Mouse (Mus musculus) hindbrain, embryonic 12.5 days (tissue): ENCODE results near the gene Dse. TPM values are rescaled to one million over a fixed set of nuclear protein-coding genes. Genes with fewer than 3 reads are reported as not detected.
"Not testable (repeated sequence)": the region's sequence is repeated elsewhere in the genome, so short reads cannot be mapped to it uniquely, and the experiment has no call there.

ENCODE experiments used
- ATAC-seq: fragments of 200-750 bp; cut with Nextera tagmentation; 2 replicates; pipeline ENCODE4 v1.8.0; 2017; ENCODE audit warnings: moderate TSS enrichment; ENCODE audit not compliant: low FRiP score
- H3K27ac ChIP-seq: fragments of 300-500 bp; sonication (generic); 2 replicates; pipeline ENCODE4 v1.5.1; 2016; ENCODE audit warnings: mild to moderate bottlenecking
- H3K27me3 ChIP-seq: fragments of 300-500 bp; sonication (generic); 2 replicates; pipeline ENCODE4 v1.6.1; 2016; ENCODE audit warnings: mild to moderate bottlenecking
- H3K36me3 ChIP-seq: fragments of 300-500 bp; sonication (generic); 2 replicates; pipeline ENCODE4 v1.6.1; 2016; ENCODE audit warnings: mild to moderate bottlenecking
- H3K4me1 ChIP-seq: fragments of 300-500 bp; sonication (generic); 2 replicates; pipeline ENCODE4 v1.6.1; 2016
- H3K4me2 ChIP-seq: fragments of 300-500 bp; sonication (generic); replicated peaks from 2 replicates; pipeline ENCODE4 v1.6.1; 2016; ENCODE audit warnings: mild to moderate bottlenecking
- H3K4me3 ChIP-seq: fragments of 300-500 bp; sonication (generic); 2 replicates; pipeline ENCODE4 v1.5.1; 2016; ENCODE audit warnings: mild to moderate bottlenecking
- H3K9ac ChIP-seq: fragments of 300-500 bp; sonication (generic); 2 replicates; pipeline ENCODE4 v1.6.1; 2016; ENCODE audit warnings: mild to moderate bottlenecking, moderate library complexity
- H3K9me3 ChIP-seq: fragments of 300-500 bp; sonication (generic); replicated peaks from 2 replicates; pipeline ENCODE4 v1.6.1; 2016; ENCODE audit warnings: mild to moderate bottlenecking
- WGBS: fragments of 180-500 bp; shearing (Covaris S2); methylation state at CpG from one replicate; pipeline ENCODE4 v1.1.7; 2016; 5-methylcytosine and 5-hydroxymethylcytosine counted together
- polyA plus RNA-seq: library from polyadenylated mRNA; unstranded; fragments of >200 nt; fragmentation: Nextera tagmentation; extraction: Ambion mirVana; gene quantifications from 2 replicates; pipeline ENCODE4 v1.2.1, GENCODE M21; 2016

Gene Dse
- 26.8 and 29.6 TPM in 2 replicates for polyA plus RNA-seq

- peak; percentile 21 for ATAC-seq
- H3K4me3 ChIP-seq = peak within 1 kb of the TSS; percentile 76
- H3K4me1 ChIP-seq = peaks cover 3% of the 10 kb centered on the region
- peak within 1 kb of the TSS; percentile 59 for H3K4me2 ChIP-seq
- no peaks in the 10 kb centered on the region for H3K9me3 ChIP-seq
- peak within 1 kb of the TSS; percentile 81 for H3K9ac ChIP-seq
- WGBS = under 1% methylated on average over 14 of the region's 14 CpGs
- no peaks in the 10 kb centered on the region for H3K36me3 ChIP-seq
- no peaks in the 10 kb centered on the region for H3K27me3 ChIP-seq
- peak within 1 kb of the TSS; percentile 82 for H3K27ac ChIP-seq
Measured at GRCm38 (mm10) chr10:34207503-34207850, at the start of gene Dse. Dse (minus strand) TSS chr10:34207715.

DNA sequence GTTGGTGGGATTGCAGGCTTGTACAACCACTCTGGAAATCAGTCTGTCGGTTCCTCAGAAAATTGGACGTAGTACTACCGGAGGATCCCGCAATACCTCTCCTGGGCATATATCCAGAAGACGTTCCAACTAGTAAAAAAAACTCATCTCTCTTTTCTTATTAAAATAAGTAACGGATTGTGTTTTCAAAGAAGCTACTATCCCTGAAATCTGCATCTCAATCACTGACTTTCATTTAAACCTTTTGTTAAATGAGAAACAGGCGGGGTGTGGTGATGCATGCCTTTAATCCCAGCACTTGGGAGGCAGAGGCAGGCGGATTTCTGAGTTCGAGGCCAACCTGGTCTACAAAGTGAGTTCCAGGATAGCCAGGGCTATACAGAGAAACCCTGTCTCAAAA, 45.3 kb upstream of the Dse start:
- WGBS = 93% methylated on average over 9 of the region's 9 CpGs

GRCm38 (mm10) chr10:34249594-34249993, 42.1 kb upstream of the Dse start:
- H3K4me3 ChIP-seq = no peak overlapping the region
- H3K36me3 ChIP-seq = no peaks in the 10 kb centered on the region
- H3K9ac ChIP-seq = no peak overlapping the region
- no peaks in the 10 kb centered on the region for H3K9me3 ChIP-seq
- no peak overlapping the region for H3K27ac ChIP-seq
- ATAC-seq = no peak
- H3K4me2 ChIP-seq = no peak overlapping the region
- no peaks in the 10 kb centered on the region for H3K4me1 ChIP-seq
- no peaks in the 10 kb centered on the region for H3K27me3 ChIP-seq
- 48% methylated on average over 2 of the region's 2 CpGs for WGBS

More for the DNA sequence above, 45.3 kb upstream of the Dse start:
- H3K36me3 ChIP-seq, ATAC-seq, H3K9me3 ChIP-seq, H3K4me2 ChIP-seq, H3K9ac ChIP-seq, H3K4me1 ChIP-seq, H3K27ac ChIP-seq, H3K4me3 ChIP-seq, H3K27me3 ChIP-seq: not testable (repeated sequence)

- Histone ChIP-seq H3K27me3 (no peaks in the 10 kb centered on the region), H3K36me3 (no peaks in the 10 kb centered on the region), H3K9me3 (no peaks in the 10 kb centered on the region), H3K4me1 (no peaks in the 10 kb centered on the region), H3K4me3 (no peak overlapping the region), H3K27ac (no peak overlapping the region), H3K9ac (no peak overlapping the region), H3K4me2 (no peak overlapping the region)
- WGBS = 42% methylated on average over 3 of the region's 3 CpGs
- ATAC-seq = no peak
Measured at GRCm38 (mm10) chr10:34247757-34248156, 40.2 kb upstream of the Dse start.

- Histone ChIP-seq H3K4me2 (no peak overlapping the region), H3K4me1 (no peaks in the 10 kb centered on the region), H3K9me3 (no peaks in the 10 kb centered on the region), H3K4me3 (no peak overlapping the region), H3K27ac (no peak overlapping the region), H3K27me3 (no peaks in the 10 kb centered on the region), H3K9ac (no peak overlapping the region), H3K36me3 (no peaks in the 10 kb centered on the region)
- 71% methylated on average over 2 of the region's 2 CpGs for WGBS
- ATAC-seq = no peak
Measured at GRCm38 (mm10) chr10:34246106-34246505, 38.6 kb upstream of the Dse start.

DNA sequence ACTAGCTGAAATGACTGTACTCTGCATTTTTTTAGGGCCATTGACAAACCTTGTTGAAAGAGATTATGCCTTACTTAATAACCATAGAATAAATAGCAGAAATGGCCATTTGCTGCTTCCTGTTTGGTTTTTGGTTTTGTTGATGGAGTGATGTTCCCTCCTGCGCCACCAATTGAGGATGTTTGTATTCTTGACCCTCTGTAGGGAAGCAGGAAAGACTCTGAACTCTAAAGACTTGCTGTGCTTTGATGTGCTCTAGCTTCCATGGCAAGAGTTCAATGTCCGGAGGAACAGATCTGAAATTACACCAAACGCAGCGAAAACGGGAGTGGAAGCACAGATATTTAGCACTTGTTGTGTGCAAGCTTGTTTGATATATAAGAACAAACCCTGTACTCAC, 37.2 kb upstream of the Dse start:
- Histone ChIP-seq H3K4me2 (no peak overlapping the region), H3K36me3 (no peaks in the 10 kb centered on the region), H3K4me3 (no peak overlapping the region), H3K9ac (no peak overlapping the region), H3K27ac (no peak overlapping the region), H3K9me3 (no peaks in the 10 kb centered on the region), H3K4me1 (no peaks in the 10 kb centered on the region), H3K27me3 (no peaks in the 10 kb centered on the region)
- ATAC-seq = no peak
- 66% methylated on average over 5 of the region's 5 CpGs for whole genome bisulfite sequencing

DNA sequence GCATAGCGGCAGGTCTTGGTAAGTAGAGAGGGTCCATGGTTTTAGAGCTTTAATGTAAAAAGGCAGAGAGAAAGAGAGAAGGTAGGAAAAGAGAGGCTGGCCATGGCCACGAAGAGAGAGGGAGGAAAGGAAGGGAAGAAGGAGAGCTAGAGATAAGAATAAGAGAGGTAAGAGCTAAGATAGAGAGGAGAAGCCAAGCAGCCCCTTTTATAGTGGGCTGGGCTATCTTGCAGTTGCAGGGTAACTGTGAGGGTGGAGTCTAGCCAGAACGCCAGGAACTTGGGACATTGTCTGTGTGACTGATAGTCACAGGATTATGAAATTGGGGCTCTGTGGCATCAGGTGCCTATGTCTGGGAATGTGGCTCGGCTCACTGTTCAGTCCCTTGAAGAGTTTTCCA, 31.0 kb upstream of the Dse start:
- Histone ChIP-seq H3K36me3 (no peaks in the 10 kb centered on the region), H3K4me2 (no peak overlapping the region), H3K9me3 (no peaks in the 10 kb centered on the region), H3K4me1 (no peaks in the 10 kb centered on the region), H3K4me3 (no peak overlapping the region), H3K27me3 (no peaks in the 10 kb centered on the region), H3K27ac (no peak overlapping the region), H3K9ac (no peak overlapping the region)
- ATAC-seq = no peak
- 77% methylated on average over 4 of the region's 4 CpGs for WGBS

DNA sequence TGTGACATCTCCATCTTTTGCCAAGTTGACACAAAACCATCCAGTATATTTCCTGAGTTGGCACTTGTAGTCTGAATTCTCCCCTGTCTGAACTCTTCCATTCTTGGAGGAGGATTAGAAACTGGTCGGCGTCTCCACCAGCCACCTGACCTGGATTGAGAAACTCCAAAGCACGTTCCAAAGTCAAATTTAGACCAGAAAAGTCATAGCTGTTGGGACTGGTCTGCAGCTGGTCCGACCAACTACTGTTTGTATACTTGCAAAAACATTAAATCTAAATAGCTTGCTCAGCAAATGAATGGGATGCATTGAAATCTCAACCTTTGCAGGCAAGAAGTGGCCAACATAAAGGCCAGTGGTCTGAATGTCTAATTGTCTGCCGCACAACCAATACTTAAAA, 29.1 kb upstream of the Dse start:
- WGBS = 87% methylated on average over 5 of the region's 5 CpGs
- H3K27me3 ChIP-seq = no peaks in the 10 kb centered on the region
- H3K4me3 ChIP-seq = no peak overlapping the region
- no peak for ATAC-seq
- no peaks in the 10 kb centered on the region for H3K9me3 ChIP-seq
- H3K36me3 ChIP-seq = no peaks in the 10 kb centered on the region
- H3K4me1 ChIP-seq = no peaks in the 10 kb centered on the region
- H3K9ac ChIP-seq = no peak overlapping the region
- no peak overlapping the region for H3K27ac ChIP-seq
- no peak overlapping the region for H3K4me2 ChIP-seq

GRCm38 (mm10) chr10:34235384-34235783, 27.9 kb upstream of the Dse start:
- ATAC-seq = no peak
- 34% methylated on average over 3 of the region's 3 CpGs for WGBS

GRCm38 (mm10) chr10:34233931-34234745, 26.6 kb upstream of the Dse start:
- H3K36me3 ChIP-seq = no peaks in the 10 kb centered on the region
- no peak overlapping the region for H3K4me3 ChIP-seq
- no peaks in the 10 kb centered on the region for H3K4me1 ChIP-seq
- no peak overlapping the region for H3K4me2 ChIP-seq
- WGBS = 23% methylated on average over 2 of the region's 2 CpGs
- H3K27me3 ChIP-seq = no peaks in the 10 kb centered on the region
- H3K9me3 ChIP-seq = no peaks in the 10 kb centered on the region
- no peak for ATAC-seq
- H3K27ac ChIP-seq = no peak overlapping the region
- no peak overlapping the region for H3K9ac ChIP-seq

More at GRCm38 (mm10) chr10:34235384-34235783, 27.9 kb upstream of the Dse start:
- Histone ChIP-seq H3K4me1 (no peaks in the 10 kb centered on the region), H3K27ac (no peak overlapping the region), H3K4me3 (no peak overlapping the region), H3K27me3 (no peaks in the 10 kb centered on the region), H3K9ac (no peak overlapping the region), H3K36me3 (no peaks in the 10 kb centered on the region), H3K9me3 (no peaks in the 10 kb centered on the region), H3K4me2 (no peak overlapping the region)

DNA sequence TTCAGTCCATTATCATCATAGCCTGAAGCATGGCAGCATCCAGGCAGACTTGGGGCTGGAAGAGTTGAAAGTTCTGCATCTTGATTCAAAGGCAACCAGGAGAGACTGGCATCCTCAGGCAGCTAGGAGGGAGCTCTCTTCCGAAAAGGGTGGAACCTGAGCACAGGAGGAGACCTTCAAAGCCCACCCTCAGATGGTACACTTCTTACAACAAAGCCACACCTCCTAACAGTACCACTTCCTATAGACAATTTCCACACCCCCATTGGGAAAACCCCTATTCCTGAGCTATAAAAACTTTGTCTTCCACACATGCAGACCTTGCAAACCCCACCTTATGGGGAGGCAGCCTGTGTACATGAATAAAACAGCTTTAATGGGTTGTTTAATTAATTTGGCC, 25.9 kb upstream of the Dse start:
- H3K4me1 ChIP-seq = no peaks in the 10 kb centered on the region
- no peak overlapping the region for H3K4me3 ChIP-seq
- H3K9me3 ChIP-seq = no peaks in the 10 kb centered on the region
- no peaks in the 10 kb centered on the region for H3K36me3 ChIP-seq
- no peak for ATAC-seq
- H3K4me2 ChIP-seq = no peak overlapping the region
- H3K27me3 ChIP-seq = no peaks in the 10 kb centered on the region
- WGBS = 76% methylated on average over 1 of the region's 1 CpGs
- no peak overlapping the region for H3K27ac ChIP-seq
- H3K9ac ChIP-seq = no peak overlapping the region

DNA sequence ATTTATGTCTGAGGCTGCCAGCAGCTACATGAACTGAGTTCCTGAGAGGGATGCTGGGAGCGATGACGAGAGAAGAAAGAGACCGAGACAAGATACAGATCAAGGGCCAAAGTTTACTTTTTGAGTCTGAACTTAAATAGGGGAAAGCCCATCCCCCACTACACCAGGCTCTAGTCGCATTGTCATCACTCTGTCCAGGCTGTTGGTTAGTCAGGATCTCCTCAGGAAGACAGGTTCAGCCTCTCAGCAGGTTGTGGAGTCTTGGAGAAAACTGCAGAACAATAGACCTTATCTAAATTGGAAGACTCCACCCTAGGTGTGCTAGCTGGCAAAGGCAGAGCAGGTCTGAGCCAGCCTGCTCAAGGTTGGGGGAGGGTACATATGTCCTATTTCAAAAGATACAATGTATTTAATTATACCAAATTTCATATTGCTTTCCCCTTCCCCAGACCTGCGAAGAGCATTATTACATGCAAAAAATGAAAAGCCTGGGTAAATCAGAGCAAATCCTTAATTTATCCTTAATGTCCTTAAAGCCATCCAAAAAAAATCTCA, 22.7 kb upstream of the Dse start:
- Histone ChIP-seq H3K36me3 (no peaks in the 10 kb centered on the region), H3K27me3 (no peaks in the 10 kb centered on the region), H3K9me3 (no peaks in the 10 kb centered on the region), H3K27ac (no peak overlapping the region), H3K4me3 (no peak overlapping the region), H3K4me2 (no peak overlapping the region), H3K4me1 (no peaks in the 10 kb centered on the region), H3K9ac (no peak overlapping the region)
- 40% methylated on average over 5 of the region's 5 CpGs for WGBS
- no peak for ATAC-seq

GRCm38 (mm10) chr10:34229491-34229890, 22.0 kb upstream of the Dse start:
- H3K36me3 ChIP-seq = no peaks in the 10 kb centered on the region
- no peak overlapping the region for H3K4me2 ChIP-seq
- H3K9ac ChIP-seq = no peak overlapping the region
- no peaks in the 10 kb centered on the region for H3K9me3 ChIP-seq
- no peak overlapping the region for H3K4me3 ChIP-seq
- WGBS = 78% methylated on average over 4 of the region's 4 CpGs
- H3K27me3 ChIP-seq = no peaks in the 10 kb centered on the region
- no peak overlapping the region for H3K27ac ChIP-seq
- no peaks in the 10 kb centered on the region for H3K4me1 ChIP-seq
- ATAC-seq = no peak
